Mouse (Mus musculus) cerebellum, postnatal 4 days (tissue): ENCODE data around the gene Cplx3.

Experiments used
- DNase-seq, 2 experiments: peaks; one replicate each; pipeline ENCODE4 v3.0.0; 2022; ENCODE audit warnings: low spot score in 2 of 2, mixed read lengths in 1 of 2

The Cplx3 gene

DNA sequence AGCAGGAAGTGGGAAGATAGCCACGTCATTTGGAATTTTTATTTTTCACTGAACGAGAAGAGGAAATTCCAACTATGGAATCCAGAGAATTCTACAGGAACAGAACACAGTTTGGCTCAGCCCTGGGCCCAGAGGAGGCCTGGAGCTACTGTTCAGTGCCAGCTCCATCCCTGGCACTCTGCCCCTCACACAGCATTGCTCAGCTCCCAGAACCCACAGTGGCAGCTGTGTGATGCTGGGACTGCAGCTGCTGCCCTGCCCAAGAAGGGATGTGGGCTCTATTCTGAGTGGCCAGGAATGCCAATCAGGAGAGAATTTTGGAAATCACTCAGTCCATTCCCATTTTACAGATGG is 4.8 kb downstream of the Cplx3 start:
- DNase-seq = peak in 1 of 2 experiments; percentile 73

DNA sequence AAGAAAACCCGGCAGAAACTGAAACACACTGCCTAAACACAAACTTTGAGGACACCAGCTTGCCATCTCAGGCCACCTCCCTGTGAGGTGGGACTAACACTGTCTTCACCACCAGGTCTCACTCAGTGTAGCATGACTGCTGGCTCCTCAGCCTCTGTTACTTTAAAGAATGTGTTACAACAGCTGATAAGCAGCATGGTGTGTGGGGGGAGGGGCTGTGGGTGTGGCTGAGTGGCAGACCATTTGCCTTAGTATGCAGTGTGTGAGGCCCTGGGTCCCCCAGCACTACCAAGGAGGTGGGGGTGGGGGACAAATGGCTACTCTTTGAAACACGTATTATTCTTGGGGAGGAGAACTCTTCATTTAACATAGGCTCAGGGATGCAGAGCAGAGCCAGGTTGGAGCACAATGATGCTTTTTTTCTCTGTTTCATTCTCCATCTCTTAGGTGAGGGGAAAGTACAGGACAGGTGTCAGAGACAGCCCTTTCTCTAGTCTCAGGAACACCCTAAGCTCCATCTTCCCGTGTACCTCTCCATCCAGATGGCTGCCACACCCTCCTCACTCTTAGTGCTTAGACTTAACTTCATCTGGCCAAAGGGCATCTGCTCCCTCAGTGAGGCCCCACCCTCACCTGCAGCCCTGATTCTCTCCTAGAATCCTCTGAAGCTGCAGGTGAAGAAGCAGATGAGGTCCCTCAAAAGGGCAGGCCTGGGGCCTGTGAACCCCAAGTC is 5.3 kb downstream of the Cplx3 start:
- DNase-seq = no peak

DNA sequence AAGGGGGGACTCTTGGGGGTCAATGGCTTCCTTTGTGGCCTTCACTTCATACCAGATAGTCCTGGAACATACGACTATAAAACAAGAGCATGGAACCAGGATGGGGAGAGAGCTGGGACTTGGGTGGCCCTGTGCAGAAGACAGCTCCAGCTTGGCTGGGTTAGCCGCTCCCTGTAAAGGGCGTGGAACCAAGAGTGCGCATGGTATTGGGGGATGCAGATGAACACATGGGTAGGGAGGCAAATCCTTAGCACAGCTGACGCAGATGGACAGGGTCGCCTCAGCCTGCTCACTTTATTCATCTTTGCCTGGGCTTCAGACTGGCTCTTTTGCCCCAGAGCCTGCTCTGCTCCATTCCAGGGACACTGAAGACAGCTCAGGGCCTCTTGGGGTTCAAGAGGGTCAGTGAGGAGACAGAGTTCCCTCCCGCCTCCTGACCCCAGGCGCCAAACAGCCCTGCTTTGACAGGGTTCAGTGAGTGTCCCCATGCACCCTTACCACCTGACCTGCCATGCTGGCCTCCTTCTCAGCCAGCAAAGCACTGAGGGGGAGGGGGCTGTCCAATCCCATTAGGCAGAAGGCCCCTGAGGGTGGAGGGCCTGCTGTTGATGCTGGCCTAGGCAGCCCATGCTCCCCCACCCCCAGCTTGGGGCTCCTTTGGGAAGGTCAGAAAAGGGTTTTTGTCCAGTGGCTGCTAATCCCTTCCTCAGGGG is 7.1 kb downstream of the Cplx3 start:
- DNase-seq = no peak

DNA sequence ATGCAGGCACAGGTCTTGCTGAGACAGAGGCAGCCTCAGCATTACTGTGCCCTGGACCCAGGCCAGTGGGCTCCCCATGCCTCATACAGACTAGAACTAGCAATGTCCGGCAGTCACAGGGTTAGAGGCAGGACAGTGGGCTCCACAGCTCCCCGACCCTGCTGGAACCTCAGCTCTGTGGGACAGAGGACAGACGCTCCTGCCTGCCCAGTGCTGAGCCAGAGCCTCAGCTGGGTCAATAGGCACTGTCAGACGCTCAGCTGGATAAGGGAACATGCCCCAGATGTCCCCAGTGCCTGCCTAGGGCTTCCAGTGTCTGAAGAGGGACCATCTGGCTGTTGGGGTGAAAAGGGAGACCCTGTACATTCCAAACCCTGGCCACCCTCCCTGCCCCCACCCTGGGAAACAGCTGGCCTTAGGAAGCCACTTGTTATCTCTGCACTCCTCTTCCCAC is 8.1 kb downstream of the Cplx3 start:
- DNase-seq = no peak

DNA sequence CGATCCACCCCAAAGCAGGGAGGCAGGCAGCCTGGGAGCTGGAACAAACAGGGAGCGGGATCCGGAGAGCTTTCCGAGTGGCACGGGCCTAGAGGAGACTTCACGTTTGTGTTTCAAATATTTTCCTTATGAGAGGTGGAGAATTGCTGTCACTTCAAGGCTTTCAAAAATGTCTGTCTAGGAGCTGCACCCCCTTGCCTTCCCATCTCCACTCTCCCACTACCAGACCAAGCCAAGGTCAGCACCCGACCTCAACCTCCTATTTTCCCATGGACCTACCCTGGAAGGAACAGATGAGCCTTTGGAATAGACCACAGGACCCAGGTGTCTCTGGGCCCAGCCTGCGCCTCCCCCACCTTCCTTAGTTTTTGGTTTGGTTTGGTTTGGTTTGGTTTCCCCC is 8.8 kb downstream of the Cplx3 start:
- no peak for DNase-seq

DNA sequence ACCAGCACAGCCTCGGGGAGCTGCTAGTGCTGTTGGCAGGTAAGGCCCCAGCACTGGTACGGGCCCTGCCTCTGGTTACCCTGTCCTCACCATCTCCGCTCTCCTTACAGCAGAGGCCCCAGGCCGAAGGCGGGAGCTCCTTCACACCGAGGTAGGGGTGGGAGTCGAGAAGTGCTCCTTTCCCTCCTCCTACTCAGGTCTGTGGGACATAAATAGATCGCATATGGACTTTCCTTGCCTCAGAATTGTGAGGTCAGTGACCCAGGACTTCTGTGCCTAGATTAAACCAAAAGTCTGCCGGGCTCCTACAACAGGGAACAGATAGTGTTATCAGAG is 11.9 kb downstream of the Cplx3 start:
- DNase-seq = no peak

DNA sequence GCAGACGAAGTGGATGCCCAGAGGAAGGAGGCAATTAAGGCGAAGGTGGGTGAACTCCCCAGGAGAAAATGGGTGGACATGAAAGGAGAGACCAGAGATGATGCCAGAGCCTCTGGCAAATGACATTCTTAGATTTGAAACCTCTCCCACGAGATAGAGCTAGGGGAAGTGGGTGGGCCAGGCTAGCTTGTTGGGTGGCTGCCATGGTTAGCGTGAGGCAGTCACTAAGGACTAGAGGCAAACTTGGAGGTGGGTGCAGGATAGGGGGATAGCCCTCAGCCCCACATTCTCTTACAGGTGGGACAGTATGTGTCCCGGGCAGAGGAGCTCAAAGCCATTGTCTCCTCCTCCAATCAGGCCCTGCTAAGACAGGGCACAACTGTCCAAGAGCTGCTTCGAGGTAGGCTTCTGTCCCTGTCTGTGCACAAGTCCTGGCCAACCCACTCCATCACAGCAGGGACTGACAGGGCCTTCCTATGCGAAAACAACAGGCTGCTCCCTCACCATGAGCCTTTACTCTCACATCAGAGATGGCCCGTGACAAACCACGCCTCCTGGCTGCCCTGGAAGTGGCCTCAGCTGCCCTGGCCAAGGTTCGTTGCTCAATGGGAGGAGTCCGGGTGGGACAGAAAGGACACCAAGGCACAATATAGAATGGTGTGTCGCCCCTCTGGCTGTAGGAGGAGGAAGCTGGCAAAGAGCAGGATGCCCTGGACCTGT is 12.5 kb downstream of the Cplx3 start:
- no peak for DNase-seq

DNA sequence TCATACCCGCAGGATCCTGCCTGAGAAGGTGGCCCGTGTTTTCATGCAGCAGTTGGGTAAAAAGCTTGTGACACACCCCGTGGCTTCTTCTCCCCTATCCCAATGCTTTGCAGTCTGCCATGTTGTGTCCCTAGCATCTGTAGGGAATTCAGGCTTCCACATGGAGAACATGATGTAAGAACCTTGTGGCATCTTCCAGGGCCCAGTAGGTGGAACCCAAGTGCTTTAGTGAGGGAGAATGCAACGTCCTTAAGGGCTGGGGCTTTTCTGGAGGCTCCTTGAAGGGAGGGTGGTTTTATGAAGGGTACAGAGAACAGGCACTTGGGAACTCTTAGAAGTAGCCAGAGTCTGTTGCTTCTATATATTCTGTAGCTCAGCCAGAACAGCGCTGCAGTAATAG is 15.4 kb downstream of the Cplx3 start:
- DNase-seq = no peak

DNA sequence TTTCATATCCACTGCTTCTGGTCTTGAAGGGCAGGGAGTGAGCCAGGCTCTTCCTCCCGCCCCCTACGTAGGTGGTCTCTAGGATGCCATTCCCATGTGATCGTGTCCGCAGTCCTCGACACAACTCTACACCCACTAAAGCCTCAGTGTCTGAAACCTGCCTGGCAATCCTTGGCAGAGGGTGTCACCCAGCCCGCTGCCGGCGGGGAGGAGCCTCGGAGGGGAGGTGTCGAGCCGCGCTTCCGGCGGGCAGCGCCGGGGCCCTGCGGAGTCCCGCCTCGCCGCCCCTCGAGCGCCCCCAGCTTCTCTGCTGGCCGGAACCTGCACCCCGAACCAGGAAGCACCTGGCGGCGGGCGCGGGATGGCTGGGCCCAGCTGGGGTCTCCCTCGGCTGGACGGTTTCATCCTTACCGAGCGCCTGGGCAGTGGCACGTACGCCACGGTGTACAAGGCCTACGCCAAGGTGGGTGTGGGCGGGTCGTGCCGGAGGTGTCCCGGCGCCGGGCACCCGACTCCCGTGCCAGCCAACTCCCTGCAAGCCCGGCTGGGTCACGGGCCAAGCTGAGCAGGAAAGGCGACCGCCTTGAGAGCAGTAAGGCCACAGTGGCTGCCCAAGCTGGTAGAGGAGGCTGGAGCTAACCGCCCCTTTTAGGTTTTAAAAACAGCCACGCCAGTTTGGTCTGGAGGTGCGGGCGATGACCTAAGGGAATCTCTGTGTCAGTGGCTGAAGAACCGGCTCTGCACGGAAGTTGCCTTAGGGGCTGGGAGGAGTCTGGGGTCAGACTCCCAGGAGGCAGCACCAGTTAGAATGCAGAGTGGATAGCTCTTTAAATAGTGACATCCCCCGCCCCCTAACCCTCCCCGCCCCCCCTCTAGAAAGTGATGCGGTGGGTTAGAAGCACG is 16.6 kb downstream of the Cplx3 start, which contains the start of gene Ulk3:
TSS of gene Ulk3 (plus strand) at position 229 of the 903 bp plus-strand sequence.
- peak; percentile 46 to 68 for DNase-seq

DNA sequence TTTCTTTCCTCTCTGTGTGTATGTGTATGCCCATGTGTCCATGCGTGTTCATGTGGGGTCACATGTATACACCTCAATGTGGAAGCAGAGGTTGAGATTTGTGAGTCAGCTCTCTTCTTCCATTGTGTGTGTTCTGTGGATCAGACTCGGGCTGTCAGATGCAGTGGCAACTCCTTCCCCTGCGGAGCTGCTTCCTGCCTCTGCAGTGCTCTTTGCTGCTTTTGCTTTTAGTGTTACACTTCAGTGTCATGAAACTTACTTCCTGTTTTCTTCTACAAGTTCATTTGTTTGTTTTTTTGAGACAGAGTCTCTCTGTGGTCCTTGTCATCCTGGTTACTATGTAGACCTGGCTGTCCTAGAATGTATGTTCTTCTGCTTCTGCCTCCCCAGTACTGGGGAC is 21.1 kb downstream of the Cplx3 start:
- no peak for DNase-seq

DNA sequence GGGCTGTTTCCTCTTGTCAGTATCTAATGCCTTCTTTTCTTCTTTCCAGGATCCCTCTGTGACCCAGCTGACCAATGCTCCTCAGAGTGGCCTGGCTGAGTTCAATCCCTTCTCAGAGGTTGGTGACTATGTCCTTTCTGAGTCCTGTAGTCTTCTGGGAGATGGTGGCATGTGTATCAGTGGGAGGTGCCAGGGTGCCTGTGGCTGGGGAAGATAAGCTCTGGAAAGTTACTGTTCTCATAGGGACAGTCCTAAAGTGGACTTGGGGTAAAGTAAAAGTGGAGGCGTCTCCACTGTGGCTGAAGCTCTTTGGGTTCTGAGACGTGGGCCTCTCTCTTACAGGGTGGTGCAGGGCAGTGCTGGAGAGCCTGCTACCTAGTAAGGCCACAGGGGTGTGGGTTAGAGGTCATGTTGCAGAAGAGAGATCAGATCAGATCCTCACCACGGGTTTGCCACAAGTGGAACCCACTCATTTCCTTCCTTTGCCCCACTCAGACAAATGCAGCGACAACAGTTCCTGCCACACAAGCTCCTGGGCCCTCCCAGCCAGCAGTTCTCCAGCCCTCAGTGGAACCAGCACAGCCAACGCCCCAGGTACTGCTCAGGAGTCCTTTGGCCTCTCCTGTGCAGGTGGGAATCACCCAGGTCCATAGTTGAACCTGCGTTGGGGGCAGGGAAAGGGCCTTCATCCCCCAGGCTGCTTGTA is 28.8 kb downstream of the Cplx3 start:
- no peak for DNase-seq

DNA sequence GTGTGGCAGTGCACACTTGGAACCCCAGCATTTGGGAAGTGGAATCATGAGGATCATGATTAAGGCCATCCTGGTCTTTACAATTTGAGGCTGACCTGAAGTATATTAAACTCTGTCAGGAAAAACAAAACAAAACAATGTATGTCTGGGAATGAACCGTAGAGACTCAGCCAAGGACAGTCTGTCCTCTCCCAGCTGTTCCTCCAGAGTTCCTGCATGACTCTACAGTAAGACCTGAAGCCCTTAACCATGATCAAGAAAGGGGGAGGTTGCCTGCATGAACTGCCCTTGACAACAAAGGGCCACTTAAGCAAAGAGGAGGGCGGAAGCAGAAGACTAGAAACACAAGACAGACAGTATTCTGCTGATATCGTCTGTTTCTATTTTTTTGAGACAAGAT is 30.5 kb downstream of the Cplx3 start:
- DNase-seq = no peak

DNA sequence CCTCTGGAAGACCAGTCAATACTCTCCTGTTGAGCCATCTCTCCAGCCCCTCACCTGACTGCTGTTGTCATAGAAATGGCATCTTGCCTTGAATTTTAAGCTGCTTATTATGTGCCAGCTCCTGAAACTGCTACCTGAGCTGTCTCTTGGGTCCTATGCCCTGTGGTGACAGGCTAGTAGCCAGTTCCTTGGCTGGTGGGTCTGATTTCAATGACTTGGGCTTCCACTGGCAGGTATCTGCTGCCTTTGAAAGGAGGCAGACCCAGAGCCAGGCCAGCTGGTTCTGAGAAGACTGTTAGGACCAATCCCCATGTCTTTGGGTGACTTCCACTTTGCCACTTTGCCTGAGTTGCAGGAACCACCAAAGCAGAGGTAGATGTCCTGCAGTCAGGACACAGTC is 31.7 kb downstream of the Cplx3 start:
- no peak for DNase-seq

DNA sequence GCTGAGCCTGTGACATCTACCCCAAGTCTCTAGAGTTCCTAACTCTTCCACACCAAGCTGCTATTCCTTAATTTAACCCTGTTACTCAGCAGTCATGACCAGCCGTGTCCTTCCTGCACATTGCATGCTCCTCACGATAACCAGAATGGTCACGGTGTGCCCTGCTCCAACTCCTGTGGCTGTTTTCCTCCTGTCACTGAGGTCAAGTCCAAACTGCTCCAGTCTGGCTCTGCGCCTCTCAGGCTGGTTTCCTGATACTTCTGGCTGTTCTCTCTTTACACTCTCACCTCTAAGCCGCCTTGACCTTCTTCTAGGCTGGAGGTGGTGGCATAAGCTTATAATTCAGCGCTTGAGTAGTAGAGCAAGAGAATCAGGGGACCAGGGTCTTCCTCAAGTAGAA is 37.6 kb downstream of the Cplx3 start:
- no peak for DNase-seq

DNA sequence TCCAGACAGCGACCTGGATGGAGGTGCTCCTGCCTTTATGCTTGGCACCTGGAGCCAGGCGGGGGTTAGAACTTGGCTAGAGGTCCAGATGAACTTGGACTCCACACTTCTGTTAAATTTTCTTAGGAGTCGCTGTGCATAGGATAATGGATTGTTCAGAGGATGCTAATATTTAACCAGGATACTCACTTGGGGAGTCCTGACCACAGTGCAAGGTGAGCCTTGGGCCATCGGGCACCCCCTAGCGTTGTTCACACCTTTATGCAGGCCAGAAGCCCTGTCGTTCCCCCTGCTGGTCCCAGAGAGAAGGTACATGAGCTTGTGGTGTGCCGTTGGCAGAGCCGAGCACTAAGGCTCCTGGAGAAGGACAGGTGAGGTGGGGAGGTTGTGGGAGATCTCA is 39.2 kb downstream of the Cplx3 start:
- DNase-seq = no peak

DNA sequence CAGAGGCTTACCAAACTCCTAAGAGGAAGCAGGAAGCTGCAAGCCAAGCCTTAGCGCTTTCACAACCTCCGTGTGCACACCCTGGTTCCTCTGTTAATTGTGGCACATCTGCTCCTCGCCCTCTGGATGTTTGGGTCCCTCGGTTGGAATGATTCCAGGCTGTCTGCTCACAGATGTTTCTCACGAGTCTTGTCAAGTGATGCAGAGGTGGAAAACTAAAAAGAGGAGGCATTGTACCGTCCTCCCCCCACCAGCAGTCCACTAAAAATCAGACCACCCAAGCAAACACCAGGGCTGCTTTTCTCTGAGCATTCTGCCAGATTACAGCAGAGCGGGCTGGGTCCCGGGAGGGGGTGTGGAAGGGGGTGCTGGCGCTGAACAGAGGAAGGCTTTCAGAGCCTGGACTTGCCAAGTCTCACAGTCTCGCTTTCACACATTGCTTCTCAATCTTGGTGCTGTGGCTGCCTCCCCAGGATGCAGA is 40.3 kb downstream of the Cplx3 start:
- DNase-seq = peak in 1 of 2 experiments; percentile 40

DNA sequence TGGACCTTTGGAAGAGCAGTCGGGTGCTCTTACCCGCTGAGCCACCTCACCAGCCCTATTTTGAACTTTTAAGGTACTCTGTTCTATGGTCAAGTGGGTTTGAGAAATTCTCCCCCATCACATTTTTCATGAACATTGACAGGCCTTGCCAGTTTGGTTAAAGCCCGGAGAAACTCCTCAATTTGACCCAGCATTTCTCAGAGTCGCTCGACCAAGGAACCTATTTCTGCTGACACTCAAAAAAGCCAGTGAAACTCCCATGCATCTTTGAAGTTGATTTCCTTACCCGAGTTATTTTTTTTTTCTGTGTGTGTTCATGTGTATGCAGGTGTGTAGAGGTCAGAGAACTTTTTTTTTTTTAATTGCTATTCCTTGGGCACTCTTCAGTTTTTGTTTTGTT is 41.5 kb downstream of the Cplx3 start:
- no peak for DNase-seq

DNA sequence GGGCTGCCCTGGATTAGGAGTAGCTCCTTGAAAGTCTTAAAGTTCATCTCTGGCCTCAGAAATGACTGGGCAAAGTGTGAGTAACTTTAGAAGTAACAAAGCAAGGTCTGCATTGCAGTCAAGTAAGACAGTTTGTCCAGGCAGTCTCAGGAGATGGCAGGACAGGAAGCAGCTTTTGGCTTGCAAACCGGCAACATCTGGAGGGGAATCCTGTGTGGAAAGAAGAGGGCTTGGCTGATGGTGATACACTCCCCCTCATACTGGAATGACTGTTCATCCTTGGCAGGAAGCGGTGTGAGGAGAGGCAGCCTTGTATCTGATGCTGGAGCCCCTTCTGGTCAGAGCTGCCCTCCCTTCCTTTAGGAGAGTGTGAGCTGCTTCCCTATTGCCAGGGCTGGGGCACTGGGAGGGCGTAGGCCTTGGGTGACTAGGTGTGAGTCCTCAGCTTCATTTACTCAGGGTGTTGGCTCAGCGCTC is 43.1 kb downstream of the Cplx3 start:
- no peak for DNase-seq

DNA sequence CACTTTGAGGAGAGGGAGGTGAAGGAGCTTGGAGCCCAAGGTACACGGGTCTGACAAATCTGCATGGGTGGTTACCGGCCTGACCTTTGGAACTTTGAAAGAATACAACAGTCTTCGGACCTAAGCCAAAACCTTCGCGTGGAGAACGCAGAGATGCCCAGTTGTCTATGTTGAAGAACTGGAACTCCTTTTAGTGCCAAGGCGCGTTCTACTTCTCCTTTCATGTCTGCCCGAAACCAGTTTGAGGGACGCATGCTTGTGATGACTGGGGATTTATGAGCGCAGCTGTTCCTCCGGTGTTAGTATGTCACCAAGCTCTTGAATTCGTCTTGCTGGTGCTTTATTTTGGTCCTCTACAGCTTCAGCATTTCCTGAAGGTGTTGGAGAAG is 44.4 kb downstream of the Cplx3 start:
- DNase-seq = no peak

DNA sequence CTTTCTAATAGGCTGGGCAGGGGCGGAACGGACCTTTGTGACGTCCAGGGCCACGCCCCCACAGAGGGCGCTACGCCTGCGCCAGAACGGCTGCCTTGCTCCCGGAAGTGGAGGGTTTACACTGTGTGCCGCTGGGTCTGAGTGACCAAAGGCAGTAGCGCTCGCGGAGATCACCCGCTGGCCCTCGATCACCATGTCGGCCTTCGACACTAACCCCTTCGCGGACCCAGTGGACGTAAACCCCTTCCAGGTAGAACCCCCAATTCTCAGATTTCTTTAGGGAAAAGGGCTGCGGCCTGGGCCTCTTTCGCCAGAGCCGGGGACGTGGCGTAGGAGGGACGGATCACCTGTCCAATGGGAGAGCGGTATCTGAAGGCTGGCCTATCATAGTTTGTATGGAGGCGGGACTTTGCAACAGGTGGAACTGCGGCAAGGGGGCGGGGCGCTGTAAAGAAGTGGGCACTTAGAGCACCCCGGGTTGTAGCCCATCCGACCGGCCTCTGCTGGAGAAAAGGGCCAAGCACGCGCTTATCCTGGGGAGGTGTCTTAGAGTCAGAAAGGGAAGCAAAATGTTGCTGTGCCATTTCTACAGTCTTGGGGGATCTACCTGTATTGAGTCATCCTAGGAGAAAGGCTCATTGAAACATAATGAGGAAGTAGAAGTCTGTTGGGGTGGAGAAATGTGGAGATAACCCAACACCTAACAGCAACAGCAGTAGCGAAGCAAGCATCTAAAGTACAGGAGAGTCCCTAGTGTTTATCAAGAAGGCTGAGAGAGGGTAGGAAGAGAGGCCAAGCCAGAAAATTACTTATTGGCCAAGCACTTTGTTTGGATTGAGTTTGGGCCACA is 45.0 kb downstream of the Cplx3 start, which contains the start of gene Scamp2:
TSS of gene Scamp2 (plus strand) at position 83 of the 850 bp plus-strand sequence.
- DNase-seq = peak; percentile 80 to 92
